Mouse (Mus musculus): ENCODE results near the gene Tbc1d22a. TPM values are rescaled to one million over a fixed set of nuclear protein-coding genes. Genes with fewer than 3 reads are reported as not detected.

The Tbc1d22a gene
- polyA plus RNA-seq, 1 experiment from 2014 or later: 37.9 TPM

- TF ChIP-seq CTCF (IDR thresholded peaks at IDR 0.05): no peak
- DNase-seq (ENCODE audit: low read depth, low spot score): no peak
- ATAC-seq: no peak
- in situ Hi-C loops (cut with MboI; ENCODE audit: low pct_unique_long_range_greater_than_20kb): no loop called here
- ChIA-PET CTCF (no interaction called here), POLR2A (no interaction called here)
- H3K27me3 ChIP-seq: no peaks in the 10 kb centered on the region
These were observed 37.9 kb downstream of the Tbc1d22a start for GRCm38 (mm10) chr15:86252130-86252529.

- in situ Hi-C loops (cut with MboI; ENCODE audit: low pct_unique_long_range_greater_than_20kb): no loop called here
- ChIA-PET CTCF (interaction anchor here (1.1 kb wide), 1 partner anchor 16 kb away, joined by 3 read pairs; no protein-coding TSS in a partner anchor), POLR2A (no interaction called here)
- ATAC-seq (no peak), DNase-seq (ENCODE audit: low read depth, low spot score) (no peak)
- H3K27me3 ChIP-seq: no peaks in the 10 kb centered on the region
- TF ChIP-seq CTCF (IDR thresholded peaks at IDR 0.05): no peak
These were observed 38.4 kb downstream of the Tbc1d22a start for GRCm38 (mm10) chr15:86252684-86253083.

GRCm38 (mm10) chr15:86253411-86253810 is 39.2 kb downstream of the Tbc1d22a start:
- TF ChIP-seq CTCF (IDR thresholded peaks at IDR 0.05): no peak
- POLR2A ChIA-PET: no interaction called here
- ATAC-seq: no peak

GRCm38 (mm10) chr15:86256201-86256600 is 41.9 kb downstream of the Tbc1d22a start:
- H3K27me3 ChIP-seq: no peaks in the 10 kb centered on the region
- in situ Hi-C loops (cut with MboI; ENCODE audit: low pct_unique_long_range_greater_than_20kb): no loop called here
- CTCF ChIA-PET: interaction anchor here (0.8 to 1.3 kb wide), 2 partner anchors 12 to 26 kb away, joined by 3 to 4 read pairs; no protein-coding TSS in a partner anchor
- no peak for TF ChIP-seq CTCF (IDR thresholded peaks at IDR 0.05)
- POLR2A ChIA-PET: no interaction called here
- no peak for ATAC-seq
- no peak for DNase-seq (ENCODE audit: low read depth, low spot score)

More at GRCm38 (mm10) chr15:86253411-86253810, 39.2 kb downstream of the Tbc1d22a start:
- in situ Hi-C loops (cut with MboI; ENCODE audit: low pct_unique_long_range_greater_than_20kb): no loop called here
- no peak for DNase-seq (ENCODE audit: low read depth, low spot score)
- H3K27me3 ChIP-seq: no peaks in the 10 kb centered on the region
- CTCF ChIA-PET: interaction anchor here (0.8 to 1.1 kb wide), 3 partner anchors 10 to 15 kb away, joined by 3 read pairs; no protein-coding TSS in a partner anchor

GRCm38 (mm10) chr15:86256728-86257179 is 42.5 kb downstream of the Tbc1d22a start:
- in situ Hi-C loops (cut with MboI; ENCODE audit: low pct_unique_long_range_greater_than_20kb): no loop called here
- ChIA-PET POLR2A (no interaction called here), CTCF (interaction anchor here (0.8 to 1.3 kb wide), 2 partner anchors 13 to 25 kb away, joined by 3 to 4 read pairs; no protein-coding TSS in a partner anchor)
- no peak for TF ChIP-seq CTCF (IDR thresholded peaks at IDR 0.05)
- DNase-seq (ENCODE audit: low read depth, low spot score) (no peak), ATAC-seq (no peak)
- no peaks in the 10 kb centered on the region for H3K27me3 ChIP-seq

- in situ Hi-C loops (cut with MboI; ENCODE audit: low pct_unique_long_range_greater_than_20kb): no loop called here
- no peaks in the 10 kb centered on the region for H3K27me3 ChIP-seq
- ChIA-PET CTCF (no interaction called here), POLR2A (interaction anchor here (0.6 kb wide), 1 partner anchor 58 kb away, joined by 5 read pairs; no protein-coding TSS in a partner anchor)
- no peak for TF ChIP-seq CTCF (IDR thresholded peaks at IDR 0.05)
- DNase-seq (ENCODE audit: low read depth, low spot score): no peak
- ATAC-seq: no peak
These were observed 43.8 kb downstream of the Tbc1d22a start for GRCm38 (mm10) chr15:86257916-86258685.

GRCm38 (mm10) chr15:86259233-86259632 is 45.0 kb downstream of the Tbc1d22a start:
- H3K27me3 ChIP-seq: no peaks in the 10 kb centered on the region
- ChIA-PET POLR2A (no interaction called here), CTCF (no interaction called here)
- ATAC-seq (no peak), DNase-seq (ENCODE audit: low read depth, low spot score) (no peak)
- in situ Hi-C loops (cut with MboI; ENCODE audit: low pct_unique_long_range_greater_than_20kb): no loop called here
- TF ChIP-seq CTCF (IDR thresholded peaks at IDR 0.05): no peak

- CTCF ChIA-PET: no interaction called here
- POLR2A ChIA-PET: no interaction called here
- no peak for TF ChIP-seq CTCF (IDR thresholded peaks at IDR 0.05)
- no peaks in the 10 kb centered on the region for H3K27me3 ChIP-seq
- ATAC-seq (no peak), DNase-seq (ENCODE audit: low read depth, low spot score) (no peak)
- in situ Hi-C loops (cut with MboI; ENCODE audit: low pct_unique_long_range_greater_than_20kb): no loop called here
These were observed 45.9 kb downstream of the Tbc1d22a start for GRCm38 (mm10) chr15:86260111-86260510.

- no peak for TF ChIP-seq CTCF (IDR thresholded peaks at IDR 0.05)
- no peaks in the 10 kb centered on the region for H3K27me3 ChIP-seq
- DNase-seq (ENCODE audit: low read depth, low spot score) (no peak), ATAC-seq (no peak)
- POLR2A ChIA-PET: no interaction called here
- CTCF ChIA-PET: interaction anchor here (0.8 to 0.9 kb wide), 2 partner anchors 11 kb away, joined by 3 read pairs; no protein-coding TSS in a partner anchor
- in situ Hi-C loops (cut with MboI; ENCODE audit: low pct_unique_long_range_greater_than_20kb): no loop called here
These were observed 50.1 kb downstream of the Tbc1d22a start for GRCm38 (mm10) chr15:86264389-86264788.

- CTCF ChIA-PET: no interaction called here
- in situ Hi-C loops (cut with MboI; ENCODE audit: low pct_unique_long_range_greater_than_20kb): no loop called here
- TF ChIP-seq CTCF (IDR thresholded peaks at IDR 0.05): no peak
- no peak for DNase-seq (ENCODE audit: low read depth, low spot score)
- POLR2A ChIA-PET: no interaction called here
- no peaks in the 10 kb centered on the region for H3K27me3 ChIP-seq
- no peak for ATAC-seq
These were observed 50.5 kb downstream of the Tbc1d22a start for GRCm38 (mm10) chr15:86264803-86265202.

GRCm38 (mm10) chr15:86266975-86267374 is 52.7 kb downstream of the Tbc1d22a start:
- no peaks in the 10 kb centered on the region for H3K27me3 ChIP-seq
- in situ Hi-C loops (cut with MboI; ENCODE audit: low pct_unique_long_range_greater_than_20kb): no loop called here
- ChIA-PET POLR2A (no interaction called here), CTCF (interaction anchor here (1.3 kb wide), 1 partner anchor 17 kb away, joined by 3 read pairs; no protein-coding TSS in a partner anchor)
- DNase-seq (ENCODE audit: low read depth, low spot score): no peak
- TF ChIP-seq CTCF (IDR thresholded peaks at IDR 0.05): no peak
- ATAC-seq: no peak

Data from Patski (cell line).